8 mouse cellular contexts compared by ENCODE assay signal in genomic region chr7:44602443-44602842, GRCm38 (mm10). TPM values are rescaled to one million over a fixed set of nuclear protein-coding genes. Genes with fewer than 3 reads are reported as not detected.
A peak's percentile ranks its signal among the peaks of the same experiment; 100 is the strongest.
DNase-seq lines count a peak whose midpoint lies in the region; ATAC-seq and TF ChIP-seq lines count a peak whose summit lies in the region.

No protein-coding gene starts in this region.

- H3K9me3 ChIP-seq in heart, embryonic 11.5 days (replicated peaks; ENCODE audit: control insufficient read depth, low read length), result no peaks in the 10 kb centered on the region

- no peak overlapping the region for H3ac ChIP-seq in myocyte (ENCODE audit: control insufficient read depth, insufficient read length)

- H3K4me3 ChIP-seq in myocyte, result no peak overlapping the region
- no peak overlapping the region for H3K4me3 ChIP-seq in thymus, adult 2 months (ENCODE audit: control insufficient read depth, insufficient read depth, low read length)
- H3K4me3 ChIP-seq in heart, embryonic 11.5 days (ENCODE audit: low read depth, low read length), result no peak overlapping the region

- no peak overlapping the region for H3K27ac ChIP-seq in thymus, adult 2 months (ENCODE audit: control insufficient read depth, insufficient read depth, low read length)
- no peak overlapping the region for H3K27ac ChIP-seq in heart, embryonic 11.5 days (ENCODE audit: low read depth, low read length)

- H3K9ac ChIP-seq in heart, embryonic 11.5 days (ENCODE audit: low read depth, low read length), result no peak overlapping the region

- H3K27me3 ChIP-seq in myocyte (ENCODE audit: control insufficient read depth, insufficient read depth, insufficient read length), result peaks cover 83% of the 10 kb centered on the region
- H3K27me3 ChIP-seq in thymus, adult 2 months (ENCODE audit: control insufficient read depth, insufficient read depth, low read length), result peaks cover 6% of the 10 kb centered on the region; the same call in 1 of the 2 replicates
- H3K27me3 ChIP-seq in heart, embryonic 11.5 days (ENCODE audit: control insufficient read depth, insufficient read depth, low read length), result peaks cover 79% of the 10 kb centered on the region

- no peaks in the 10 kb centered on the region for H3K4me1 ChIP-seq in thymus, adult 2 months (replicated peaks; ENCODE audit: control insufficient read depth, insufficient read depth, low read length)
- no peaks in the 10 kb centered on the region for H3K4me1 ChIP-seq in heart, embryonic 11.5 days (ENCODE audit: control insufficient read depth, insufficient read depth, low read length)

- peak; percentile 71 for DNase-seq in brain, embryonic 14.5 days (ENCODE audit: low read depth)
- peak; percentile 81 to 88 for DNase-seq in cerebellum, postnatal 25 days
- peak; percentile 86 for DNase-seq in layer of hippocampus, adult 11-12 months (ENCODE audit: low spot score)
- no peak for DNase-seq in liver
- no peak for DNase-seq in thymus, adult 2 months
- DNase-seq in heart, adult 8-10 months (ENCODE audit: low spot score), result no peak

- 28% methylated on average over 11 of the region's 11 CpGs for WGBS in thymus, adult 2 months
- WGBS in heart, embryonic 11.5 days (ENCODE audit: insufficient replicate concordance), result 14% methylated on average over 11 of the region's 11 CpGs

- TF ChIP-seq CTCF in brain, embryonic 14.5 days (IDR thresholded peaks at IDR 0.05; ENCODE audit: borderline replicate concordance, extremely low read depth, insufficient read depth, insufficient read length), result no peak
- no peak for TF ChIP-seq CTCF in thymus, adult 2 months (IDR thresholded peaks at IDR 0.05; ENCODE audit: borderline replicate concordance, control insufficient read depth, extremely low read depth, insufficient read depth, low read length, poor library complexity)

- no peaks in the 10 kb centered on the region for H3K79me2 ChIP-seq in myocyte (ENCODE audit: control insufficient read depth, insufficient read depth)

- no peak for TF ChIP-seq POLR2A in brain, embryonic 14.5 days (IDR thresholded peaks at IDR 0.05; ENCODE audit: borderline replicate concordance, extremely low read depth, insufficient read depth, insufficient read length, poor library complexity, severe bottlenecking)
- no peak for TF ChIP-seq POLR2A in myocyte (IDR thresholded peaks at IDR 0.05; ENCODE audit: insufficient read length, low read depth)
- TF ChIP-seq POLR2A in thymus, adult 2 months (IDR thresholded peaks at IDR 0.05; ENCODE audit: control insufficient read depth, extremely low read depth, insufficient read depth, low read length, poor library complexity), result no peak

- no peak for ATAC-seq in heart, embryonic 11.5 days (replicated peaks; ENCODE audit: insufficient number of reproducible peaks, low FRiP score, low TSS enrichment)

- H3K4me2 ChIP-seq in myocyte (ENCODE audit: low read depth), result no peak overlapping the region
- H3K4me2 ChIP-seq in heart, embryonic 11.5 days, result no peak overlapping the region

- H3K36me3 ChIP-seq in myocyte (ENCODE audit: control insufficient read depth, insufficient read depth), result no peaks in the 10 kb centered on the region
- H3K36me3 ChIP-seq in thymus, adult 2 months (ENCODE audit: control insufficient read depth, insufficient read depth, low read length), result no peaks in the 10 kb centered on the region
- H3K36me3 ChIP-seq in heart, embryonic 11.5 days (ENCODE audit: control insufficient read depth, insufficient read depth, low read length), result no peaks in the 10 kb centered on the region

TF ChIP-seq in myocyte, 11 proteins besides CTCF, POLR2A, EP300 and RAD21:
- TF ChIP-seq REST (IDR thresholded peaks at IDR 0.05; ENCODE audit: insufficient read depth, insufficient read length), result no peak
- no peak for TF ChIP-seq TCF12 (IDR thresholded peaks at IDR 0.05; ENCODE audit: insufficient read depth, poor library complexity, severe bottlenecking)
- TF ChIP-seq TCF3 (IDR thresholded peaks at IDR 0.05; ENCODE audit: insufficient read length, low read depth), result peak; percentile 22
- no peak for TF ChIP-seq POLR2AphosphoS2 (IDR thresholded peaks at IDR 0.05; ENCODE audit: insufficient read length, low read depth)
- no peak for TF ChIP-seq CEBPB (IDR thresholded peaks at IDR 0.05; ENCODE audit: insufficient read depth, poor library complexity, severe bottlenecking)
- peak in 2 of 3 experiments; percentile 87 to 90 for TF ChIP-seq MYOG (IDR thresholded peaks at IDR 0.05; ENCODE audit: control insufficient read depth in 1 of 3, insufficient read depth in 1 of 3, insufficient read length in 2 of 3, low read depth in 2 of 3)
- no peak for TF ChIP-seq E2F4 (IDR thresholded peaks at IDR 0.05; ENCODE audit: insufficient read depth)
- TF ChIP-seq MAX (IDR thresholded peaks at IDR 0.05; ENCODE audit: low read depth), result no peak
- peak in 2 of 3 experiments; percentile 63 to 72 for TF ChIP-seq MYOD1 (IDR thresholded peaks at IDR 0.05; ENCODE audit: control insufficient read depth in 1 of 3, insufficient read length in 2 of 3, low read depth in 2 of 3)
- TF ChIP-seq SRF (IDR thresholded peaks at IDR 0.05; ENCODE audit: control insufficient read depth, insufficient read length, low read depth), result no peak
- TF ChIP-seq USF1 (IDR thresholded peaks at IDR 0.05; ENCODE audit: low read depth), result no peak

RNA-seq across cellular contexts. Expression of gene Kcnc3, which starts 12.0 kb away (rescaled TPM):
- 16.6 and 27.2 TPM in 2 replicates for polyA plus RNA-seq in brain, embryonic 14.5 days (2012; rRNA removed)
- 0.92 TPM for polyA plus RNA-seq in myocyte (2012; fragmentation: generic; extraction: Trizol)
- polyA plus RNA-seq in thymus, adult 2 months (2012; rRNA removed), result 0.82 and 1.0 TPM in 2 replicates
- 0.07 and 0.23 TPM in 2 replicates for polyA plus RNA-seq in heart, embryonic 11.5 days (2014; fragmentation: Nextera tagmentation; extraction: Ambion mirVana)
- total RNA-seq in heart, adult 8-10 months (2022), result 1 to 10 TPM; 2.7 to 4.0 (median 2.7) TPM

RNA-seq across cellular contexts. Expression of gene Napsa, which starts 30.3 kb away (rescaled TPM):
- polyA plus RNA-seq in brain, embryonic 14.5 days (2012; rRNA removed), result 0.16 and 0.42 TPM in 2 replicates
- polyA plus RNA-seq in myocyte (2012; fragmentation: generic; extraction: Trizol), result not detected
- polyA plus RNA-seq in thymus, adult 2 months (2012; rRNA removed), result 28.0 and 32.0 TPM in 2 replicates
- polyA plus RNA-seq in heart, embryonic 11.5 days (2014; fragmentation: Nextera tagmentation; extraction: Ambion mirVana), result 0.70 TPM in 1 of 2 replicates, not detected in the other
- total RNA-seq in heart, adult 8-10 months (2022), result 1 to 10 TPM in 1 of 4 experiments, under 1 TPM in 3; 0.28 to 1.9 (median 0.37) TPM

RNA-seq across cellular contexts. Expression of gene Nr1h2, which starts 48.7 kb away (rescaled TPM):
- polyA plus RNA-seq in brain, embryonic 14.5 days (2012; rRNA removed), result 79.7 and 96.8 TPM in 2 replicates
- 94.7 TPM for polyA plus RNA-seq in myocyte (2012; fragmentation: generic; extraction: Trizol)
- 302 and 308 TPM in 2 replicates for polyA plus RNA-seq in thymus, adult 2 months (2012; rRNA removed)
- polyA plus RNA-seq in heart, embryonic 11.5 days (2014; fragmentation: Nextera tagmentation; extraction: Ambion mirVana), result 48.5 and 53.4 TPM in 2 replicates
- 10 to 100 TPM; 42.6 to 56.6 (median 45.5) TPM for total RNA-seq in heart, adult 8-10 months (2022)

RNA-seq across cellular contexts. Expression of gene Pold1, which starts 53.8 kb away (rescaled TPM):
- 38.4 and 70.1 TPM in 2 replicates for polyA plus RNA-seq in brain, embryonic 14.5 days (2012; rRNA removed)
- 23.9 TPM for polyA plus RNA-seq in myocyte (2012; fragmentation: generic; extraction: Trizol)
- polyA plus RNA-seq in thymus, adult 2 months (2012; rRNA removed), result 208 and 235 TPM in 2 replicates
- 40.1 and 43.1 TPM in 2 replicates for polyA plus RNA-seq in heart, embryonic 11.5 days (2014; fragmentation: Nextera tagmentation; extraction: Ambion mirVana)
- total RNA-seq in heart, adult 8-10 months (2022), result 10 to 100 TPM; 13.4 to 15.9 (median 14.9) TPM

Comparison
In these comparisons a context has a peak if more than half of its experiments do, and no peak if none do; other contexts are left out.
1. DNase-seq: peak in brain, embryonic 14.5 days (single experiment), cerebellum, postnatal 25 days (2 of 2) and layer of hippocampus, adult 11-12 months (single experiment); none in liver (single experiment), thymus, adult 2 months (single experiment) and heart, adult 8-10 months (single experiment).
2. RNA of gene Napsa, which starts 30.3 kb away (polyA plus RNA-seq): 28.0 to 32.0 TPM in thymus, adult 2 months; 0.70 TPM in heart, embryonic 11.5 days, 0.16 to 0.42 TPM in brain, embryonic 14.5 days and not detected in myocyte (single experiment); every median in the first group is over 10 times any median in the second.